Mouse (Mus musculus): Measurements from ENCODE around the gene Apoc3.
A peak's percentile ranks its signal among the peaks of the same experiment; 100 is the strongest.

Apoc3 gene

GRCm38 (mm10) chr9:46235596-46235648 lies at the start of gene Apoc3:
Apoc3 (minus strand) TSS chr9:46235636.
- no peak for DNase-seq

DNA sequence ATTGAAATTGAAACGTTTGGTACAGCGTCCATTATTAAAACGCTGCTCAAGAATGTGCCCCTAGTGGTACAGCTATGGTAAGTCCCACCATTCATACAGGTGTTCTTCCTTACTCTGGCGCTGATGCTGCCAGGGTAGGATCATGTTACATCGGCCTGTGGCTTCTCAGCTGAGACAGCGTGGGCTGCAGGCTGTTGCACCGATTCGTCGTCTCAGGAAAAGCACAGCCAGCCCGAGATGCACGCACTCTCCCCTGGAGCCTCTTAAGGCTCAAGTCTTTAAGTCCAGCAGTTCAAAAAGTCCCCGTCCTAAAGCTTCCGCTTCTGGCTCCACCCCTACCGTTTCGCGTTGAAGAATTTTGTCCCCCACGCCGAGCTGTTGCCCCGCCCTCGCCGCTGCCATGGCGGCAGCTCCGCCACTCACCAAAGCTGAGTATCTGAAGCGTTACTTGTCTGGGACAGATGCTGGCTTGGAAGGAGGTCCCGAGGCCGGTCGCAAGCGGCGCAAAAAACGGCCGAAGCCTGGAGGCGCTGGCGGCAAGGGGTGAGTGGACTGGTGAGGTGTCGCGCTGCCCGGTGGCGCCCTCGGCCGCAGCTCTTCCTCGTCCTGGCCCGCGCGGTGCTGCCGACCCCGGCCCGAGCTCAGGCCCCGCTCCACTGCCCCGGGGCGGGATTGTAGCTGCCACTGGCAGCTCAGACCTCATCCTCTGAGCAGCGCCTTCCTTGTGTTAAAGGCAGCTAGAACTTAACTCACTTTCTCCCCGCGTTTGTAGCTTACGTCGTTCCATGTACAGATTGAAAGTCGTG lies 47.4 kb upstream of the Apoc3 start, which contains the start of gene Bud13:
Gene Bud13, plus strand, starts transcription at position 378 of the 806 bp plus-strand sequence.
- DNase-seq: peak; percentile 95

- DNase-seq: no peak
These were observed 39.1 kb upstream of the Apoc3 start for GRCm38 (mm10) chr9:46274494-46274893.

DNA sequence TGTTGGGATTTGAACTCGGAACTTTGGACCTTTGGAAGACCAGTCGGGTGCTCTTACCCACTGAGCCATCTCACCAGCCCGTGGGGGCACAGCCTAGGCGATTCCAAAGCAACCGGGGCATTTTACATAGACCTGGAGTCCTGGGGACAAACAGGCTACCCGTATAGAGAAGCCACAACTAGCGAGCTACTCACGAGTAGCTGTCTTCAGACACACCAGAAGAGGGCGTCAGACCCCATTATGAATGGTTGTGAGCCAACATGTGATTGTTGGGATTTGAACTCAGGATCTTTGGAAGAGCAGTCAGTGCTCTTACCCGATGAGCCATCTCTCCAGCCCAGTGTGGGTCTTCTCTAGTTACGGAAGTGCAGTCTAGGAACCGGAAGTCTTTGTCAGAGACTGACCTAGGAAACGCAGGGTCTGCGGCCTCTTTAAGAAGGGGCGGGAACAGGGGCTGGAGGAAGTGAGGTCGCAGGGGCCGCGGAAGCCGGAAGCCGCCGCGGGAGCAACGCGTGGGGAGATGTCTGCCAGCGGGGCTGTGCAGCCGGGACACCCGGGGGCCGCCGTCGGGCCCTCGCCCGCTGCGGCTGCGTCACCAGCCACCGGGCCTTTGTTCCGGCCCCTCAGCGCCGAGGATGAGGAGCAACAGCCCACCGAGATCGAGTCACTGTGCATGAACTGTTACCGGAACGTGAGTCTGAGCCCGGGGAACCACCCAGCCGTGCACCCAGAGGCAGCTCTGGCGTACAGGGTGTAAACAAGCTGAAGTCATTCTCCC lies 37.4 kb upstream of the Apoc3 start, which contains the start of gene Zpr1:
Gene Zpr1, plus strand, starts transcription at position 388 of the 778 bp plus-strand sequence.
- DNase-seq: peak; percentile 90

- DNase-seq: no peak
These were observed 36.6 kb upstream of the Apoc3 start for GRCm38 (mm10) chr9:46272070-46272469.

DNA sequence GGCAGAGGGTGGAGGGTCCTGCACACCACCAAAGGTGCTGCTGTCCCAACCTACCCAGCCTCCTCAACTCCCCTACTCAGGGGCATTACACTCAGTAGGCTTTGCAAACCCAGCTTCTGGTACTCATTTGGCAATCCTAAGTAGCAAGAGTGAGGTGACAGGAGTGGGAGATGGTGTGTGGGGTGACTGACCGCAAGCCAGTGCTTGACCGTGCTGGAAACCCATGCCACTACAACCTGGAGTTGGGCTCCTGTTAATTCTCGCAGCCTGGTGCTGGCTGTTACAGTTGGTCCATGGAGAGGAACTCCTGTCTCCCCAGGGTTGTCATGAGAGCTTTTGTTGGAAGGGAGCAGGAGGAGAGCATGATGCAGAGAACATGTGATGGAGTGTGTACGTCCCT lies 35.3 kb upstream of the Apoc3 start:
- no peak for DNase-seq

- DNase-seq: no peak
These were observed 33.7 kb upstream of the Apoc3 start for GRCm38 (mm10) chr9:46269125-46269524.

- DNase-seq: no peak
These were observed 33.0 kb upstream of the Apoc3 start, which contains the start of gene Apoa5 for GRCm38 (mm10) chr9:46268343-46268873. Apoa5 (plus strand) TSS chr9:46268633.

DNA sequence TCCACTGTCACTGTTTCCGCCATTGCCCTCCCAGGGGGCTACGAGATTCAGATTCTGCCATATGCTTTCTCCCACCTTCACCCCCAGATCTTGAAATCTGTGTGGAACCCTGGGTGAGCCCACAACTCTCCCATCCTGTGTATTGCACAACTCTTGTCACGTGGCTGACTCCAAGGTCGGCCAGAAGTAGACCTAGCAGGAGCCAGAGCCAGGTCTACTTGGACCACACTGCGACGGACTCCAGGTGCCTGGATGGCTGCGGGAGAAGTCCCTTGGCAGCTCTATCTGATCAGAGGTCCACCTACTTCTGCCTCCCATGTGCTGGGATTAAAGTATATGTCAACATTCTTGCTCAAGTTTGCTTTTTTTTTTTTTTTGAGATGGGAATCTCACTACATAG lies 25.7 kb upstream of the Apoc3 start:
- peak; percentile 23 for DNase-seq

- DNase-seq: no peak
These were observed 23.7 kb upstream of the Apoc3 start for GRCm38 (mm10) chr9:46259111-46259510.

DNA sequence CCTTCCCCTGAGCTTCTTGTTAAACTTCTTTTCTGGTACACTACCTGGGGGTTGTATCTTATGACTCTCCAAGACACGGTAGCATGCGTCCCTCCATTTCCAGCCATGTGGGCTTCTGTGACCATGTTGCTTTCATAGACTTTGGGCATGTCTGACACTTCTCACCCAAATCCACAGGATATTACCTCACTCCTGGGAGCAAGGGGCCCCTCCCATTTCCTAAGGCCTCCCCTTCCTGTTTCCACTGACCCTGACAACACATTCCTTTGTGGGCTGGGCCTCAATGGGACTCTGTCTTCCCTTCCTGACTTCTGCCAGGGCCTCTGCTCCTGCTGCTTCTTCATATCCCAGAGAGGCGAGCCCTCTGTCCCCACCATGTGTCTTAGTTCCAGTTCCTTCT lies 22.1 kb upstream of the Apoc3 start:
- no peak for DNase-seq

DNA sequence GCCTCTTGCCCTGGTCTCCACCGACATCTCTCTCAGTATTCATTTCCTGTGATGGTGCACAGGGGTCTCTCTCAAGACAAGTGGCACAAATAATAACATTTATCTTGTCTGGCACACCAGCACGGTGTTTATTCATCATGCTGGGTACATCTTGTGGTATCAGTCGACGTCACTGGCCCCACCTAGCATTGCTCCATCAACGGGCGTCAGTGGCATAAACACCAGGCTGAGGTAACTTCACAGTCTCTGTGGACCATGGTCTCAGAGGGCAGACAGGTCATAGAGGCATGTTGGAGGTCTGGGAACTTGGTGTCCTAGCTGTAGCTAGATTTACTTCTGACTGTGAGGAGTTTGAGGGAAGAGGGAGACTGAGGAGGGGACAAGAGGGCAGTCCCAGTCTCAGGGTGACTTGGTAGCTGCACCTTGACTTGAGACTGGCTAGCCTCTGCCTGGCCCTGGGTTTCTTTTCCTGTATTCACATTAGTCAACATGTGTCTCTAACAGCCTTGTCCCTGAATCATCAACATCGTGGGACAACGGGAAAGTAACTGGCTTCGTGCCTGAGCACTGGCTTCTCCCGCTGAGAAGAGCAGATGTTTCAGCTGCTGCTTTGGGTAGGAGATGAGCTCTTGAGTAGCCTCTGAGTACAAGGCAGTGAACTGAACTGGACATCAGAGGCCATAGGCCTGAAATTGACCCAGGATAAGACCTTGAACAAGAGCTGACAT lies 21.4 kb upstream of the Apoc3 start:
- DNase-seq: no peak

GRCm38 (mm10) chr9:46256177-46256576 lies 20.7 kb upstream of the Apoc3 start:
- no peak for DNase-seq

DNA sequence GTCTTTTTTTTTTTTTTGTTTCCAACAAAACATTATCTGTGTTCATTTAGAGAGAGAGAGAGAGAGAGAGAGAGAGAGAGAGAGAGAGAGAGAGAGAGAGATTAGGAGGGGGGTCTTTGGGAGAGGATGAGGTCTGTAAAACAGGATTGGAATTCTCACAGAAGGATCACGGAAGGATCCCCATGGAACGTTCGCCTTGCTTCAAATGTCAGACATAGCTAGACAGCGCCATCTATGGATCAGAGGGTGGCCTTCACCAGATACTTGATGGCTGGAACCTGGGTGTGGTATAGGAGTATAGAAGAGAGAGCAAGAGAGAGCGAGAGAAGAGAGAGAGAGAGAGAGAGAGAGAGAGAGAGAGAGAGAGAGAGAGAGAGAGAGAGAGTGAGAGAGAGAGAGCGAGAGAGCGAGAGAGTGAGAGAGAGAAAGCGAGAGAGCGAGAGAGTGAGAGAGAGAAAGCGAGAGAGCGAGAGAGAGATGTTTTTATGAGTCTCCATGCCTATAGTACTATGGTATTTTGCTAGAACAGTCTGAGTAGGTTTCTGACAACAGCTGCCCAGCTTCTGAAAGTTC lies 11.4 kb upstream of the Apoc3 start:
- DNase-seq: peak; percentile 66

DNA sequence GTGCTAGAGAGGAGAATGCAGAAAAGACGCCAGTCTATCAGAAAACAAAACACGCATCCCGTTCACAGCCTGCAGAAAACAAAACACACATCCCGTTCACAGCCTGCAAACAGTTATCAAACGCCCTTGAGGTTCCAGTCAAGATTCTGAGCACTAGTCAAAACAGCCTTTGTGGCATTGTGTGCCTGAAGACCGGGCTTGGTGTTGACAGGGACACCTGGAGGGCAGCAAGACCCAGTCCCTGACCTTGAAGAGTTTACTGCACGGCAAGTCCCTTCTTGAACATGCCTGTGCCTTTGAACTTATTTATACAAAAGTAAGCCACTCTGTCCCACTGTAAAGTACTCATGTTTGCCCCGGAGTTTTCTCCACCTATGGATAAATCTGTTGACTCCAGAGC lies 8.1 kb upstream of the Apoc3 start:
- no peak for DNase-seq

DNA sequence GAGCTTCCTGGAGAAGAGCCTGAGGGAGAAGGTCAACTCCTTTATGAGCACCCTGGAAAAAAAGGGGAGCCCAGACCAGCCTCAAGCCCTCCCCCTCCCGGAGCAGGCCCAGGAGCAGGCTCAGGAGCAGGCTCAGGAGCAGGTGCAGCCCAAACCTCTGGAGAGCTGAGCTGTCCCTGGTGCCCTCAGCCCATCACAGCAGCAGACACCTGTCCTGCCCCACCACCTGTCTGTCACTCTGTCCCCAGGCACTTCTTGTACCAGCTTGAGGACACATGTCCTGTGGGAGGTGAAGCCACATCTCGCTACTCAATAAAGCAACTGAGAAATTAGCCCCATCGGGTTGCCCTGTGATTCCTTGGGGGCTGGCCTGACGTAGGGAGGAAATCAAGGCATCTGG lies 7.7 kb upstream of the Apoc3 start:
- DNase-seq: no peak

- DNase-seq: no peak
These were observed 6.4 kb upstream of the Apoc3 start for GRCm38 (mm10) chr9:46241818-46242217.

DNA sequence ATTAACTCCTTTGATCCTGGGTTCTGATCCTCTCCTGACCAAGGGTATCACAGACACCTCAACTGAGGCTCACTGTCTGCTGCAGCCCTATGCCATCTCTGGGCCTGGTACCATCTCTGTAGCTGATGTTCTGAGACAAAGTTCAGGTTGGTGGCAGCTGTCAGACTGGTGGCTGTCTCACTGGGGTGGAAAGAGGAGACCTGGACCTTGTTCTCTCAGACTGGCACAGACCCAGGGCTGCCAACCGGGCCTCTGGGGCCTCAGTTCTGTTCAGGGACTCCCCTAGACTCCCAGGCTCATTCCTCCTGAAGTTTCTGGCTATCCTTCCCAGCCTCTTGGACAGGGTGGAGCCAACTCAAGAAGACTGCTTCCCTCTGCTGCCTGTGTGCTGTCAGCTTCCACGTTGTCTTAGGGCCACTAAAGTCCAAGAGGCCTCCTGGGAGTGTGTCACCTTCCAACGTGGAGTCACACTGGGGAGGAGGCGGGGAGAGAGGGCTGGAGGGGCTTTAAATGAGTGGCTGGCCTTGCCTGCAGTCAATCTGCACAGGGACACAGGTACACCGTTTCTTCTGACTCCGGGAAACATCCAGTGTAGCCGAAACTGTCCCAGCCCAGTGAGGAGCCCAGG lies 5.2 kb upstream of the Apoc3 start, which contains the start of gene Apoa4:
Gene Apoa4, plus strand, starts transcription at position 171 of the 628 bp plus-strand sequence.
- DNase-seq: peak; percentile 46

DNA sequence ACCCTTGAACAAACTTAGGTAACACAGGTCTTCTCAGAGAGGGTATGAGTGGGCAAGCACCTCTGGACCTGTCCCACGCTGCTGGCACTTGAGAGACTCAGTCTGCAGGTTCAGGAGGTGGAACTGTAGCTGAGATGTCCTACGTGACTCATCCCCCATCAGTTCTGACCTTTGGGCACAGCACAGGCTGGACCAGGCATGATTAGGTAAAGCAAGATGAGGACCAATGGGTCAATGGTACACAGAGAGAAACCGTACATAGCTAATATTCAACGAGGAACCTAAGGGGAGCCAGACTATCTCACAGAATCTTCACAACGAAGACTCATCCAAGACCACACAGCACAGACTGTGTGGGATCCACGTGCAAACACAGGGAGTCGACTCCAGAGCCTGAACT lies 3.4 kb upstream of the Apoc3 start:
- no peak for DNase-seq

DNA sequence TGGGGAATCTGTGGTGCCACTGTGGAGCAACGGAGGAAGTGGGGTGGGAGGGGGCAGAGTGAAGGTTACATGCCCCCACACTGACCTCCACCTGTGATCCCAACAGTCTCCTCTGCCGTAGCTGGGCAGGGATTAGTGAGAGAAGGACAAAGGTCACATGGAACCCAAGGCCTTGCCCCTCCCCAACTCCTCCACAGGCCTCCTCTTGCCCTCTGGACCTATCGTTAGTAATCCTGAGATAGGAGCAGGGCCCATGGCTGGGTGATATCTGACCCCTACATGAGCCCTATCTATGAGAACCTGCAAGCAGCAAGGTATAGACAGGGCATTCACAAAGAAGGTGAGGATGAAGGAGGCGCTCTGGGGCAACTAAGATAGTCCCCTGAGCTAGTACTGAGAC lies 213 bp upstream of the Apoc3 start:
- peak; percentile 45 for DNase-seq

GRCm38 (mm10) chr9:46235196-46235595 lies 240 bp downstream of the Apoc3 start:
- DNase-seq: peak; percentile 61

DNA sequence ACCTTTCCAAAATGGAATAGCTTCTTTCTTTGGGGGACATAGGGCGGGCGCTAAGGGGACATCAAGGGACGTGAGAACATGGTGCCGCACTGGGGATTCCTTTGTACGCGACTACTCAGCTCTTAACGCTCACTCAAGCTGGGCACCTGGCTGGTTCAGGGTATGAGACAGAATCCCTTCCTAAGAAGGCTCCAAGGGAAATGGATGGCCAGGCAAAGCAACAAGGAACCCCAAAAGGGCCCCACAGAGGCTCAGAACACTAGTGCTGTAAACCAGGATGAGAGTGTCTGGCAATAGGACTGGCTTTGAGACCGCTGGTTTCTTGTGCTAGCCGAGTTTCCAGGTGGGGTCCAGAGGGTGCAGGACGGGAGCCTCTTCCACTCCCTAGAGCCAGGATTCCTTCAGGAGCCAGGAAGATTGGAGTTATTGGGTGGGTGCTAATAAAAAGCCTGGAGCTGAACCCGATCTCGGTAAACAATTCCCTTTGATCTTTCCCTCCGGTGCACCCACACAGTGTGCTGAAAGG lies 4.9 kb downstream of the Apoc3 start:
- no peak for DNase-seq
